Mouse (Mus musculus) stomach, postnatal 0 days (tissue): Measurements from ENCODE around the gene Sstr4. TPM values are rescaled to one million over a fixed set of nuclear protein-coding genes. Genes with fewer than 3 reads are reported as not detected.
A peak's percentile ranks its signal among the peaks of the same experiment; 100 is the strongest.

Source experiments
- ATAC-seq: fragments of 200-750 bp; cut with Nextera tagmentation; 2 replicates; pipeline ENCODE4 v1.8.0; 2017; ENCODE audit not compliant: low FRiP score, low TSS enrichment
- DNase-seq: peaks from one replicate; pipeline ENCODE4 v3.0.0-alpha.2; 2016; ENCODE audit warnings: low spot score
- H3K27ac ChIP-seq: fragments of 300-500 bp; sonication (generic); replicated peaks from 2 replicates; pipeline ENCODE4 v1.5.1; 2014; ENCODE audit warnings: mild to moderate bottlenecking, control low read depth
- H3K27me3 ChIP-seq: fragments of 300-500 bp; sonication (generic); 2 replicates; pipeline ENCODE4 v1.6.1; 2014; ENCODE audit warnings: low read length; ENCODE audit not compliant: control insufficient read depth, insufficient read depth
- H3K36me3 ChIP-seq: fragments of 300-500 bp; sonication (generic); 2 replicates; pipeline ENCODE4 v1.6.1; 2014; ENCODE audit warnings: low read length, mixed read lengths; ENCODE audit not compliant: control insufficient read depth, insufficient read depth
- H3K4me1 ChIP-seq: fragments of 300-500 bp; sonication (generic); replicated peaks from 2 replicates; pipeline ENCODE4 v1.6.1; 2014; ENCODE audit warnings: antibody characterized with exemption; ENCODE audit not compliant: control insufficient read depth, insufficient read depth
- H3K4me2 ChIP-seq: fragments of 300-500 bp; sonication (generic); replicated peaks from 2 replicates; pipeline ENCODE4 v1.6.1; 2014; ENCODE audit warnings: low read depth, mild to moderate bottlenecking, control low read depth, moderate library complexity
- H3K4me3 ChIP-seq: fragments of 300-500 bp; sonication (generic); 2 replicates; pipeline ENCODE4 v1.5.1; 2014; ENCODE audit warnings: low read depth, low read length, control low read depth
- H3K9ac ChIP-seq: fragments of 300-500 bp; sonication (generic); 2 replicates; pipeline ENCODE4 v1.6.1; 2014; ENCODE audit warnings: mild to moderate bottlenecking, low read length, control low read depth, mixed read lengths
- H3K9me3 ChIP-seq: fragments of 300-500 bp; sonication (generic); 2 replicates; pipeline ENCODE4 v1.6.1; 2016; ENCODE audit warnings: low read length; ENCODE audit not compliant: control insufficient read depth
- CTCF ChIP-seq: IDR thresholded peaks from 2 replicates; pipeline ENCODE4 v1.5.1; 2016; ENCODE audit warnings: antibody characterized with exemption, low read depth, mild to moderate bottlenecking, moderate library complexity
- EP300 ChIP-seq: optimal IDR thresholded peaks from 2 replicates; pipeline ENCODE3; 2016; ENCODE audit warnings: antibody characterized with exemption
- WGBS: fragments of 180-500 bp; shearing (Covaris S2); extraction: QIAGEN DNeasy Blood & Tissue Kit; methylation state at CpG from one replicate; pipeline ENCODE4 v1.1.7; 2014; 5-methylcytosine and 5-hydroxymethylcytosine counted together
- polyA plus RNA-seq: library from polyadenylated mRNA; unstranded; fragments of >200 nt; fragmentation: Nextera tagmentation; extraction: Ambion mirVana; gene quantifications from 2 replicates; pipeline ENCODE4 v1.2.1, GENCODE M21; 2015

Sstr4 gene
- polyA plus RNA-seq, 1 experiment from 2014 or later, result 0.49 TPM

DNA sequence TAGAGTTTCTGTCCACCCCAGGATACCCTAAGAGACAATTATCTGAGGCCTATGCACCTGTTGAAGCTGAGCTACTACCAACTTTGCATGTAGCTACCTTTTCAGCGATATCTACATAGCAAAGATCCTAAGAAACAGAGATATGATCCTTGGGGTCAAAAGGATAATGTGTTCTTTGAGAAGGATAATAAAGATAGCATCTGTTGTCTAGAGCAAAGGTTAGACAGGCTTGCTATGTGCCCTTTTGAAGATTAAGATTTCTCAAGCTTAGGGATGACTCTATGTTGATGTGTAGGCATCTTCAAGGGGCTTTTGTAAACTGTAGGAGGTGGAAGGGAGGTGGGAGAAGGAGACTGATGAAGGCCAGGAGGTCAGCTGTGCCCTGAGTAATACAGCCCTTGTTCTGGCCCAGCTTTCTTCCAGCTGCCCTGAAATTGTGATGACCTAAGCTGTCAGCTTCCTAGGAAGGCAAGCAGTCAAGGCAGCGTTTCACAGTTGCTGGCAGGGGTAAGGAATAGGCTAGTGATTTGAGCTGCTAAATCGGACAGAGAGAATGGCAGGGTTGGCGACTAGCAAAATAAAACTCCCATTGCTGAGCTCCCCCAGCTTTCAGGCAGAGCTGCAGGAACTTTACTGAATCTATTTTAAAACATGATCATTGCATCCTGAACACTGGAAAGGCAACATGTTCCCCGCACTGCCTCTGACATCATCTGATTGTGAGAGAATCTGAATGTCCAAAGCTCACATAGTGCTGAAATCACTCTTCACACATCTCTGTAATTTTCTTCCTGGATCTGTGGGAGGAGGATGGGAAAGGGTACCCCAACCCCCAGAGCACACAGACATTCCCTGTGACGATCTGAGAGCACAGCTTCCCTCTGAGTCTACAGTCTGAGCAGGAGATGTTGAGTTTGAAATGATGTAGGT is 7.2 kb upstream of the Sstr4 start:
- no peak overlapping the region for H3K27ac ChIP-seq
- no peaks in the 10 kb centered on the region for H3K9me3 ChIP-seq
- H3K4me1 ChIP-seq, result no peaks in the 10 kb centered on the region
- TF ChIP-seq CTCF, result no peak
- ATAC-seq (no peak), DNase-seq (no peak)
- no peak overlapping the region for H3K4me3 ChIP-seq
- no peaks in the 10 kb centered on the region for H3K36me3 ChIP-seq
- no peaks in the 10 kb centered on the region for H3K27me3 ChIP-seq
- WGBS, result 69% methylated on average over 6 of the region's 6 CpGs
- no peak overlapping the region for H3K9ac ChIP-seq
- no peak overlapping the region for H3K4me2 ChIP-seq

DNA sequence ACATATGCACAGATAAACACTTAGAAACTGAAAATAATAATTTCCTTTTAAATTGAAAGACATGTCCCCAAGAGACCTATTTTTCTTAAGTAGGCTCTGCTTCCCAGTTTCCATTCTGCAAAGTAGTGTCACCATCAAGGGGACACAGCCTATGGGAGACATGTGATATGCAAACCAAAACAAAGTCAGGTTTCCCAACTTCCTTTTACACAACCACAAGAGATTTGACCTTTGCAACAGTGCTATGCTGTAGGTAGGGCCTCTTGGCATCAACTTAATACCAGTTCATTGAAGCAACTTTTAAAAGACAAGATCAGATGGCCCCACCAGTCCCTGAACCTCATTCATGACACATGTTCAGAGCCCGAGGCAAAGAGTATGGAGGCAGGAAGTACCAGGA is 2.0 kb upstream of the Sstr4 start:
- H3K9me3 ChIP-seq, result no peaks in the 10 kb centered on the region
- no peaks in the 10 kb centered on the region for H3K4me1 ChIP-seq
- no peak overlapping the region for H3K4me2 ChIP-seq
- WGBS, result 59% methylated on average over 1 of the region's 1 CpGs
- no peak overlapping the region for H3K4me3 ChIP-seq
- no peak overlapping the region for H3K27ac ChIP-seq
- H3K9ac ChIP-seq, result no peak overlapping the region
- no peak for TF ChIP-seq EP300
- no peak for TF ChIP-seq CTCF
- ATAC-seq (no peak), DNase-seq (no peak)
- no peaks in the 10 kb centered on the region for H3K36me3 ChIP-seq
- H3K27me3 ChIP-seq, result 0 out of 2 replicates have a peak, but pooled peaks cover 2% of the 10 kb centered on the region

DNA sequence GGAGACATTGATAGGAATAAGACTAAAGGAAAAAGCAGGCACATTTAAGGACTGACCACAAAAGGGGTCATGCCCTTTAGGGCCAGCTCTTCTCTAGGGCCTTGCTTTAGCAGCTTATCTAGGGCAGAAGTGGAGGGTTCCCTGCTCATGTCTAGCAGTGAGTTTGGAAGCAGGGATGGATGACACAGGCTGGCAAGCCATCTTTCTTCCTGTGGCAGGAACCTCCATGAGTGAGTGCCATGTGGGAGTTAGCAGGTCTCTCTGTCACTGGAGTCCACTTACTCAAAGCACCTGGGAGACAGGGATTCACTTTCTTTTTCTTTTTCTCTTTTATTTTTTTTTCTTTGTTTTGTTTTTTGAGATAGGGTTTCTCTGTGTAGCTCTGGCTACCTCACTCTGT is 1.3 kb upstream of the Sstr4 start:
- DNase-seq (no peak), ATAC-seq (no peak)
- Histone ChIP-seq H3K9me3 (no peaks in the 10 kb centered on the region), H3K36me3 (no peaks in the 10 kb centered on the region), H3K27me3 (0 out of 2 replicates have a peak, but pooled peaks cover 2% of the 10 kb centered on the region), H3K4me1 (no peaks in the 10 kb centered on the region), H3K27ac (no peak overlapping the region), H3K9ac (no peak overlapping the region), H3K4me2 (no peak overlapping the region), H3K4me3 (no peak overlapping the region)
- TF ChIP-seq CTCF (no peak), EP300 (no peak)

DNA sequence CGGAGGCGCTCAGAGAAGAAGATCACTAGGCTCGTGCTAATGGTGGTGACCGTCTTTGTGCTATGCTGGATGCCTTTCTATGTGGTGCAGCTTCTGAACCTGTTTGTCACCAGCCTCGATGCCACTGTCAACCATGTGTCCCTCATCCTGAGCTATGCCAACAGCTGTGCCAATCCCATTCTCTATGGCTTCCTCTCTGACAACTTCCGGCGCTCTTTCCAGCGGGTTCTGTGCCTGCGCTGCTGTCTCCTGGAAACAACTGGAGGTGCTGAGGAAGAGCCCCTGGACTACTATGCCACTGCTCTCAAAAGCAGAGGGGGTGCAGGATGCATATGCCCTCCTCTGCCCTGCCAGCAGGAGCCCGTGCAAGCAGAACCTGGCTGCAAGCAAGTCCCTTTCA is 1.1 kb downstream of the Sstr4 start:
- DNase-seq (no peak), ATAC-seq (no peak)
- Histone ChIP-seq H3K9ac (no peak overlapping the region), H3K27me3 (0 out of 2 replicates have a peak, but pooled peaks cover 2% of the 10 kb centered on the region), H3K27ac (no peak overlapping the region), H3K9me3 (no peaks in the 10 kb centered on the region), H3K4me2 (peak overlapping the region; percentile 89), H3K4me1 (no peaks in the 10 kb centered on the region), H3K4me3 (no peak overlapping the region), H3K36me3 (no peaks in the 10 kb centered on the region)
- 74% methylated on average over 10 of the region's 10 CpGs for WGBS
- TF ChIP-seq CTCF, result no peak
- no peak for TF ChIP-seq EP300

GRCm38 (mm10) chr2:148397015-148397783 is 2.1 kb downstream of the Sstr4 start:
- ATAC-seq (no peak), DNase-seq (no peak)
- Histone ChIP-seq H3K4me3 (no peak overlapping the region), H3K27me3 (0 out of 2 replicates have a peak, but pooled peaks cover 2% of the 10 kb centered on the region), H3K27ac (no peak overlapping the region; the same call in 1 of the 2 replicates), H3K9me3 (no peaks in the 10 kb centered on the region), H3K4me2 (no peak overlapping the region), H3K36me3 (no peaks in the 10 kb centered on the region), H3K9ac (no peak overlapping the region), H3K4me1 (no peaks in the 10 kb centered on the region)
- 41% methylated on average over 11 of the region's 11 CpGs for WGBS
- no peak for TF ChIP-seq EP300
- TF ChIP-seq CTCF, result no peak

GRCm38 (mm10) chr2:148397784-148398100 is 2.6 kb downstream of the Sstr4 start:
- no peak overlapping the region for H3K9ac ChIP-seq
- no peak for DNase-seq
- H3K4me3 ChIP-seq, result no peak overlapping the region
- no peak; the same call in 1 of the 2 replicates for ATAC-seq
- no peaks in the 10 kb centered on the region for H3K36me3 ChIP-seq
- H3K27me3 ChIP-seq, result 0 out of 2 replicates have a peak, but pooled peaks cover 2% of the 10 kb centered on the region
- 69% methylated on average over 1 of the region's 1 CpGs for WGBS
- H3K4me2 ChIP-seq, result no peak overlapping the region
- no peaks in the 10 kb centered on the region for H3K4me1 ChIP-seq
- no peaks in the 10 kb centered on the region for H3K9me3 ChIP-seq
- TF ChIP-seq CTCF, result no peak
- TF ChIP-seq EP300, result no peak
- H3K27ac ChIP-seq, result no peak overlapping the region
